Mouse (Mus musculus) E14TG2a.4 (cell line): ENCODE measurements at regions not wholly inside any gene's neighbourhood (a gene's known extent, or its start where the extent isn't known, plus 50 kb on each side); places are given as distances from the start of the nearest gene placed in this dataset.

Experiments
- H3K27me3 ChIP-seq: 2 replicates; pipeline ENCODE4 v1.6.1; 2014; ENCODE audit warnings: low read length, control low read depth; ENCODE audit not compliant: insufficient read depth
- H3K36me3 ChIP-seq: 2 replicates; pipeline ENCODE4 v1.6.1; 2014; ENCODE audit warnings: low read length, control low read depth; ENCODE audit not compliant: insufficient read depth
- H3K4me1 ChIP-seq: replicated peaks from 2 replicates; pipeline ENCODE4 v1.6.1; 2014; ENCODE audit warnings: low read depth, low read length, control low read depth
- H3K4me3 ChIP-seq: replicated peaks from 2 replicates; pipeline ENCODE4 v1.5.1; 2014; ENCODE audit warnings: mild to moderate bottlenecking, low read length
- H3K9me3 ChIP-seq: 2 replicates; pipeline ENCODE4 v1.6.1; 2014; ENCODE audit warnings: low read length, control low read depth
- CTCF ChIP-seq: conservative IDR thresholded peaks from 2 replicates; pipeline ENCODE4 v1.5.1; 2014; ENCODE audit warnings: low read length
- NANOG ChIP-seq: IDR thresholded peaks from 2 replicates; pipeline ENCODE4 v1.6.1; 2014; ENCODE audit warnings: borderline replicate concordance, low read length, mixed read lengths
- POU5F1 ChIP-seq: IDR thresholded peaks from 2 replicates; pipeline ENCODE4 v1.6.1; 2014; ENCODE audit warnings: low read length, borderline replicate concordance

DNA sequence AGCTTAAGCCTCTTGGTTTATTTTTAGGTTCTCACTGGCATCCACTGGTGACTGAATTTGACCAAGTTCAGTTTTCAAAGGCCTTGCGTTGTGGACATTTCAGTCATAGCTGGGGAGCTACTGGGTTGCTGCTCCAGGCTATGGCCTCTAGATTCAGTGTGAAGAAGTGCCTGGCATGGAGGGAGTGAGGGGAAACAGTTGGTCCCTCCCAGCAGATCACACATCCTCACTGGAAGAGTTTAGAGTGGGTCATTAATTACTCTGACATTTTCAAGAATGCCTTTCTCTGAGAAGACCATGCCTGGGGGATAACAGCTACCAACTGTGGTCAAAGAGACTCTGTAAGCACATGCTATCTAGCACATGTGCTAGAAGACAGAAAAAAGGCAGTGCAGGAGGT, 199.3 kb downstream of the Gm19410 start:
- H3K27me3 ChIP-seq, result no peaks in the 10 kb centered on the region
- H3K9me3 ChIP-seq, result peaks cover 4% of the 10 kb centered on the region; the same call in 1 of the 2 replicates
- no peak for TF ChIP-seq NANOG
- no peak for TF ChIP-seq POU5F1
- no peak for TF ChIP-seq CTCF
- H3K4me1 ChIP-seq, result peaks cover 26% of the 10 kb centered on the region
- H3K36me3 ChIP-seq, result no peaks in the 10 kb centered on the region
- H3K4me3 ChIP-seq, result no peak overlapping the region

DNA sequence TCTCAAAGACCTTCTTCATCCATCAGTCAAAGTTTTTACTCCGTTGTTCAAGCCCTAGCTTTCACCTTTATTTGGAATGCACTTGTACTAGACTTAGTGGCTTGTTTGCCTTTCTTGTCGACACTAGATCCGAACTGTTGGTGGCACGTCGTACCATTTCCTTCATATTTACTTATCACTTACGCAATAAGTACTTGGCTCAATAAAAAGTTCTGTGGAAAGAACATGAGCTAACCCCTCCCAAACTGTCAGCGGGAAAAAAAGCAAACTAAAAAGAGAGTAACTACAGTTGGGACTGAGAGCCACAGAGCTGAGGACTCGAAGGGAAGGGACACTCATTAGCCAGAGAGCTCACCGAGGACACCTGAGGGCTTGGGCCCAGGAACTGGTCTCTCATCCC, 202.8 kb downstream of the Gm19410 start:
- no peaks in the 10 kb centered on the region for H3K36me3 ChIP-seq
- no peak overlapping the region for H3K4me3 ChIP-seq
- H3K4me1 ChIP-seq, result peaks cover 7% of the 10 kb centered on the region; the same call in 1 of the 2 replicates
- TF ChIP-seq POU5F1 (no peak), CTCF (no peak), NANOG (no peak)
- peaks cover under 1% of the 10 kb centered on the region; the same call in 1 of the 2 replicates for H3K9me3 ChIP-seq
- no peaks in the 10 kb centered on the region for H3K27me3 ChIP-seq

DNA sequence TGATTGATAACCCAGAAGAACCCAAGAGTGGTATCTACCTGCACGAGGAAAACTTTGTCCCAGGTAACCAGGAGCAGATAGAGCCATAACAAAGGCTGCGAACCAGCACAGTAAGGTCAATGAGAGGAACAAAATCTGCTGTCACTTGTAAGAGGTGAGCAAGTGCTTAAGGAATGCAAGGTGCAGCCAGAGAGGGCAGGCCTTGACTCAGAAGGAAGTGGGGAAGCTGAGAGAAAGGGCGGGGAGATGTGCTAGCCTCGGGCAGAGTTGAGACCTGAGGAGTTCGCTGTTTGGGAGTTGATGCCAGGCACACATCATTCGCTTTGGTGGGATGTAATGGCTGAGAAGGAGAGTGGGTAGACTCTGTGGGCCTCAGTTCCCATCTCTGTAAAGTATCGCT, 205.5 kb downstream of the Gm19410 start:
- Histone ChIP-seq H3K9me3 (no peaks in the 10 kb centered on the region), H3K36me3 (no peaks in the 10 kb centered on the region), H3K4me3 (no peak overlapping the region), H3K4me1 (peaks cover 7% of the 10 kb centered on the region; the same call in 1 of the 2 replicates), H3K27me3 (no peaks in the 10 kb centered on the region)
- TF ChIP-seq NANOG (no peak), POU5F1 (no peak), CTCF (no peak)

DNA sequence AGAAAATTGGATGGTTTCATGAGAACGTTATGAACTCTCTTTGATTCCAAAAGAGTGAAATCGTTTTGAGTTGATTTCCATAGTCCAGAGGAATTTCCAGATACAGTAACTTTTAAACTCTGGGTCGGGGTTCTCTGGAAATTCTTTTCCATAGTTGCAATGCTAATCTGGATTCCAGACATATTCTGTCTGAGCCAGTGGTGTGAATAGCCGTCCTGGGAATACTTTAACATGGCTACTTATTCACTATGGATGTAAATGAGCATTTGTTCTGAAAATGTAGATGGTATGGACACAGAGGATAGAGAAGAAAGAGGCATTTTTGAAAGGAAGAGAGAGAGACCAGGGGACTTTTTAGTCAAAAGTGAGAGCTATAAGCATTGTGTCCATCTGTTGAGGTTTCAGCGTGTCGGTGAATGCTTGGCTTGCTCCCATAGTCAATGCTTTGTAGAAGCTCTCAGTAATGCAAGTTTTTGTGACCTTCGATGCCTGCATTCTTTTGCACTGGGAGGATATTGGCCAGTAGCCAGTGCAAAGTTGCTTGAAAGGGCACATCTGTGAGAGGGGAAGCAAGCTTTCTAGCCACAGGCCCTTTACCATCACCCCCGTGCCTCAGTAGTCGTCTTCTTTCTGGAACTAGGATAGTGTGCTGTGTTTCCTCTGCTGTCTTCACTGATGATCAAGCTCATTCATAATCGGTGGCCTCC, 208.9 kb downstream of the Gm19410 start:
- H3K27me3 ChIP-seq, result no peaks in the 10 kb centered on the region
- no peak overlapping the region for H3K4me3 ChIP-seq
- no peak for TF ChIP-seq CTCF
- no peak for TF ChIP-seq NANOG
- no peak for TF ChIP-seq POU5F1
- no peaks in the 10 kb centered on the region for H3K36me3 ChIP-seq
- H3K9me3 ChIP-seq, result no peaks in the 10 kb centered on the region
- H3K4me1 ChIP-seq, result no peaks in the 10 kb centered on the region

- no peaks in the 10 kb centered on the region for H3K36me3 ChIP-seq
- H3K27me3 ChIP-seq, result no peaks in the 10 kb centered on the region
- H3K4me1 ChIP-seq, result no peaks in the 10 kb centered on the region
- H3K9me3 ChIP-seq, result no peaks in the 10 kb centered on the region
- H3K4me3 ChIP-seq, result no peak overlapping the region
- TF ChIP-seq NANOG, result no peak
- no peak for TF ChIP-seq POU5F1
- no peak for TF ChIP-seq CTCF
Observed at GRCm38 (mm10) chr8:35979638-35980255, 214.2 kb downstream of the Gm19410 start.

- no peaks in the 10 kb centered on the region for H3K36me3 ChIP-seq
- no peaks in the 10 kb centered on the region for H3K9me3 ChIP-seq
- H3K4me1 ChIP-seq, result no peaks in the 10 kb centered on the region
- no peaks in the 10 kb centered on the region for H3K27me3 ChIP-seq
- no peak overlapping the region for H3K4me3 ChIP-seq
- TF ChIP-seq CTCF (no peak), POU5F1 (no peak), NANOG (no peak)
Observed at GRCm38 (mm10) chr8:35983083-35983482, 217.5 kb downstream of the Gm19410 start.

GRCm38 (mm10) chr8:35985152-35985689, 219.6 kb downstream of the Gm19410 start:
- TF ChIP-seq CTCF (no peak), NANOG (no peak), POU5F1 (no peak)
- Histone ChIP-seq H3K4me3 (no peak overlapping the region), H3K36me3 (no peaks in the 10 kb centered on the region), H3K4me1 (no peaks in the 10 kb centered on the region), H3K27me3 (no peaks in the 10 kb centered on the region), H3K9me3 (no peaks in the 10 kb centered on the region)

DNA sequence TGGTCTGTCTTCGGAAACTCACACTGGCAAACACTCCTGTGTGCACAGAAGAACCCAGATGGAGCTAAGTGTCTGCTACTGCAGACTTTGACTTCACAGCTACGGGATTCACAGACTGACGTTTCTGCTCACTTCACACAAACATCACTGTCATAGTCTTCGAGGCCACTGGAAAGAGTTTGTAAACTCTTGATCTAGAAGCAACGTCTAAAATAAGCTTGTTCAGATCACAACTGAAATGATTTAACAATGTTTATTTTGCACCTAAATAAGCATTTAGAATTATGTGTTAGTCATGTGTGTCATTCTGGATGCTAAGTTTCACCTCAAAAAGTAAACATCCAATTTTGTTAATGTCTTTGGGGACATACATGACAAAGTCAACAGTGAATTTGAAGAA, 221.7 kb downstream of the Gm19410 start:
- no peak for TF ChIP-seq CTCF
- no peaks in the 10 kb centered on the region for H3K36me3 ChIP-seq

More for the DNA sequence above, 221.7 kb downstream of the Gm19410 start:
- Histone ChIP-seq H3K27me3 (no peaks in the 10 kb centered on the region), H3K4me1 (no peaks in the 10 kb centered on the region), H3K4me3 (no peak overlapping the region), H3K9me3 (no peaks in the 10 kb centered on the region)
